Mouse (Mus musculus) neural tube, embryonic 14.5 days (tissue): ENCODE results near the gene Nus1. TPM values are rescaled to one million over a fixed set of nuclear protein-coding genes. Genes with fewer than 3 reads are reported as not detected.

Source experiments
- polyA plus RNA-seq: library from polyadenylated mRNA; unstranded; fragments of >200 nt; fragmentation: Nextera tagmentation; extraction: Ambion mirVana; gene quantifications from 2 replicates; pipeline ENCODE4 v1.2.1, GENCODE M21; 2014

Nus1 gene
- polyA plus RNA-seq, 1 experiment from 2014 or later: 24.7 TPM

Other genes with a start within 250 kb of the Nus1 start
- gene Ros1, start 222.3 kb upstream of the Nus1 start, polyA plus RNA-seq: 0.04 TPM in 1 of 2 replicates, not detected in the other
- 28.9 and 36.0 TPM in 2 replicates for gene Dcbld1, start 183.9 kb upstream of the Nus1 start, polyA plus RNA-seq
- gene Gm26741, start 58.8 kb upstream of the Nus1 start, polyA plus RNA-seq: not detected in 2 replicates
- 29.0 and 32.8 TPM in 2 replicates for gene Gopc, start 35.4 kb upstream of the Nus1 start, polyA plus RNA-seq
- not detected in 2 replicates for gene Nepn, start 28.6 kb upstream of the Nus1 start, polyA plus RNA-seq